Mouse (Mus musculus) gastrocnemius, adult 18-20 months (tissue): ENCODE data around the gene Utp11. TPM values are rescaled to one million over a fixed set of nuclear protein-coding genes. Genes with fewer than 3 reads are reported as not detected.
A peak's percentile ranks its signal among the peaks of the same experiment; 100 is the strongest.

Experiments
- DNase-seq: peaks from one replicate; pipeline ENCODE4 v3.0.0; 2021; ENCODE audit warnings: low spot score
- total RNA-seq, 2 experiments: library from RNA; stranded (reverse); gene quantifications; 2 replicates each; pipeline ENCODE4 v1.2.3; 2021

The Utp11 gene
- total RNA-seq, 2 experiments from 2014 or later = 18.4 to 22.7 TPM

- DNase-seq = no peak
Observed at GRCm38 (mm10) chr4:124672347-124673320, 20.8 kb downstream of the Utp11 start.

DNA sequence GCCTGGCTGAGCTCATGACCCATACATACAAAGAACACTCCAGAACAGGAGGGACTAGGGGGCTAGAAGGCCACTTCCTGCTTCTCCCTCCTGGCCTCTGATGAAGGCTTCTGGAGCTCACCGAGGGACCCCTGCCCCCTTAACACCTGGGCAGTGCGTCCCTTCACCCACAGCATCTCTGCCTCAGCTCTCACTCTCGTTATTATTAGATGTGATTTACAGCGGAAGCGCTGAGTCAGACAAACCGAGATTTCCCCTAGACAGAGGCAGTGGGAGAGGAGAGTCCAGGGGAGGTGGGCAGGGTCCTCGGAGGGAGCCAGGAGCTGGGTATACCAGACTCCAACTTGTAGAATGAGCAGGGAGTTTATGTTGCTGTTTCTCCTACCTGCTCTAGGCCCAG lies 21.8 kb downstream of the Utp11 start:
- DNase-seq = no peak

- no peak for DNase-seq
Observed at GRCm38 (mm10) chr4:124670232-124670631, 23.2 kb downstream of the Utp11 start.

GRCm38 (mm10) chr4:124668078-124668477 lies 25.3 kb downstream of the Utp11 start:
- DNase-seq = no peak

GRCm38 (mm10) chr4:124667476-124668033 lies 25.8 kb downstream of the Utp11 start:
- no peak for DNase-seq

DNA sequence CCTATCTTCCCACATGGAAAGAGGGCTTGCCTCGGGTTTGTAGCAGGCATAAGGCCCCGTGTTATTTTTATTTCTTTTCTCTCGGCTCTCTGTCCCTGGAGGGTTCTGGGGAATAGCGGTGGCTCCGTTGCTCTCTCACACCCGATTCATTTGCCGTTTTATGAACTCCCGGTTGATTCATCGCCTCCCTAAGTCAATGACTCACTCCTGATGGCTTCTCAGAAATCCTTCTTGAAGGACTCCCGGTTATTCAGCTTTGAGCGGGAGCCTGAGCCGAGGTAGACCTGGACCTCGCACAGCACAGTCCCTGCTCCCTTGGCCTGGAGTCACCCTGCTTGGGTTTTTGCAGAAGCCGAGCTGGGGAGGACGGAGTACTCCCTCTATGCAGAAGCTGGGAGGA lies 28.8 kb downstream of the Utp11 start:
- no peak for DNase-seq

DNA sequence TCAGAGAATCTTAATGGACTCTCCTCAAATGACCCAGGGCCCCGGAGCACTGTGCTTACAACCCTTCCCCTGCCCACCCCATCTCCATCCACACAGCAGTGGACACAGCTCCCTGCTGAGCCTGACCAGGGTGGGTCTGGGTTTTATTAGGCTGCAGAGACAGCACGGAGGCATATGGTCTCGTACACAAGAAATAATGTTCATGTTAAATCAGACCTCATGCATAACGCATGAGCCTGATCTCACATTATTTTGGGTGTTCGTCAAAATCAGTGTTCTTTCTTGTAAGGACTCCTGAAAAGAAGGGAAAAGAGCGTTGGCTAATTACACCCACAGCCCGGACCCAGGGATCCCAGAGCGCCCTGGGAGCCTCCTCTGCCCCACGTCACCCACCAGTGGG lies 29.2 kb downstream of the Utp11 start:
- no peak for DNase-seq

DNA sequence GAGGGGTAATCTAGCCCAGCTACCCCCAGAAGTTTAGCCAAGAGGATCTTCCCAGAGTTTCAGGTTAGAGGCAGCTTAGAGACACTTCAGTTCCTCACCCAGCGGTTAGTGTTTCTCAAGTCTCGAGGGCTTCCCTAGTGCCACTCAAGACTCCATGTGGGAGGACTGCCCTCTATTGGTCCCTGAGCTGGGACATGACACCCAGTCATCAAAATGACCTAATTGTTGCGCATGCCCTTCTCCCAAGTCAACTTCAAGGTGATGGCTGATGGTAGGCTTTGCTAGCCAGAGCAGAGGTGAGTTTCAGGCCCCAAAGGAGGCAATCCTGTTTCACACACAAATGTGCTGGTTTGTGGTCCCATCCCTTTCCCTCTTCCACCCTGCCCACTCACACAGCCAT lies 30.4 kb downstream of the Utp11 start:
- no peak for DNase-seq

- DNase-seq = no peak
Observed at GRCm38 (mm10) chr4:124660603-124661002, 32.8 kb downstream of the Utp11 start.

GRCm38 (mm10) chr4:124659251-124660217 lies 33.9 kb downstream of the Utp11 start:
- DNase-seq = no peak

GRCm38 (mm10) chr4:124658412-124658851 lies 35.0 kb downstream of the Utp11 start:
- no peak for DNase-seq

DNA sequence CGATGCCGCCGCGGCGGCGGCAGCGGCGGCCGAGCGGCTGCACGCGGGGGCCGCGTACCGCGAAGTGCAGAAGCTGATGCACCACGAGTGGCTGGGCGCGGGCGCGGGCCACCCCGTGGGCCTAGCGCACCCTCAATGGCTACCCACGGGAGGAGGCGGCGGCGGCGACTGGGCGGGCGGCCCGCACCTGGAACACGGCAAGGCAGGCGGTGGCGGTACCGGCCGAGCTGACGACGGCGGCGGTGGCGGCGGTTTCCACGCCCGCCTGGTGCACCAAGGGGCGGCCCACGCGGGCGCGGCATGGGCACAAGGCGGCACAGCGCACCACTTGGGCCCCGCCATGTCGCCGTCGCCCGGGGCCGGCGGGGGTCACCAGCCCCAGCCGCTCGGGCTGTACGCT lies 35.6 kb downstream of the Utp11 start:
- no peak for DNase-seq

GRCm38 (mm10) chr4:124656854-124657650 lies 36.3 kb downstream of the Utp11 start:
- DNase-seq = peak; percentile 73

- DNase-seq = no peak
Observed at GRCm38 (mm10) chr4:124656518-124656853, 36.9 kb downstream of the Utp11 start, which contains the start of gene Pou3f1. Pou3f1 (plus strand) TSS chr4:124656807.

DNA sequence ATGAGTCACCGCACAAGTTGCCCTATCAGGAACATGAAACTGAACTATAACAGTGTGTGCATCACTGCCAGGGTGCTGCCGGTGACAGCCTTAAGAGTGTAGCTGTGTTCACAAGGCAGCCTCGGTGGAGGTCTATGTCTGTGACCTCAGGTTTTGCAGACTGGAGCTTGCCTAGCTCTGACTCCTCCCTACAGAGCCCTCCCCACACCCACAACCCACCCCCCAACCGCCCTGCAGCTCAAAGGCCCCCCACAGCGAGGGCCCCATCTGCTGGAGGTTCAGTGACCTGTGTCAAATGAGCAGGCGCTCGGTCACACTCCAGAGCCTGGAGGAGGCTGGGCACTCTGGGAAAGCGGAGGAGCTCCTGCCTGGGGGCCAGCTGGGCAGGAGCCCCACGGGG lies 40.5 kb downstream of the Utp11 start:
- DNase-seq = no peak

GRCm38 (mm10) chr4:124647909-124648308 lies 45.5 kb downstream of the Utp11 start:
- no peak for DNase-seq

DNA sequence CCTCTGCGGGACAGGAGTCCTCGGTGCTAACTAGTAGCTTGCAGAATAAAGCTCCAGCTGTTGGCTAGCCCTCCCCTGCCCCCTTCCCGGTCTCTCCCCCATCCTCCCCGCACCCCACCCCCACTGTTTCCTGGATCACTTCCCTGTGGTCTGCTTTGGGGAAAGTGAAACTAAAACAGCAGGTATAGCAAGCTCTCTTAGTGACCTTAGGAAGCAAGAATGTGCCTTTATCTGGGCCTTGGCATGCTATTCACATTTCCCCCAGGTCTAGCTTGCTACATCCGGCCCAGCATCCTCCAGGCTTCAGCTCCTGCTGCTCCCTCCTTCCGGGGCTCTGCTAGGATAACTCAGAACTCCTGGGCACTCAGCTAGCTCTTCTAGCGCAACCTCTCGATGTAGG lies 46.8 kb downstream of the Utp11 start:
- DNase-seq = no peak

DNA sequence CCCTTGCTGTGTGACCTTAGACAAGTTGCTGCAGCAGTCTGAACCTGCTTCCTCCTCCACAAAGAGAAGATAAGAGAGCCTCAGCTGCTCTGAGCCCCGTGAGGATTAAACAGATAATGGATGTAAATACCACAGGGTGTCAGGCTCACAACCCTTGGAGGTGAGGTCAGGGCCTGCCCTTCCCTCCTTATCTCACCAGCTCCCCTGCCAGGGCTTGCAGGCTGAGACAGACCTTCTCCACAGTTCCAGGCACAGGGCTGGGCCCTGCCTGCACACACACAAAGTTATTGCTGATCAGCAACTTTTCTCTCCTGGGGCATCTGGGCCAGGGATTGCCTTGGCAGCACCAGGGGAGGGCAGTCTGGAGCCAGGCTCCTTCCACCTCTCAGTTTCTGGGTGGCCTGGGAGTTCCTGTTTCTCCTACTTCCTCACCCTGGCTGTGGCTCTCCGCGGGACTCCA lies 48.4 kb downstream of the Utp11 start:
- DNase-seq = no peak

DNA sequence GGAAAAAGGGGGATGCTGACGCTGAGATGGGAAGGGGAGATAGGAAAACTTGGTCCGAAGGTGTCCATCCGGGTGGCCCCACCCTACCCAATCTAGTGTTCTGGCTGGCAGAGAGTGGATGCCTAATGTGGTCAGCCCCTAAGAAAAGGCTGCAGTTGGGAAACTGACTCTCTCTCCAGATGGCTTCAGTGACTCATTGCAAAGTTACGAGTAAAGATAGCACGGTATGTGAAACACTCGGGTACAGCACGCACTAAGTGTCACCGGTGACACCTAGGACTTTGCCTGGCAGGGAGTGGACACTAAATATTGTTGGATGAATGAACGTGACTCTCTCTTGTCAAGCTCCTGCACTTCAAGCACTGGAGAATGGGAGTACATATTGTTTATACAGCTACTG lies 49.5 kb downstream of the Utp11 start:
- DNase-seq = no peak

DNA sequence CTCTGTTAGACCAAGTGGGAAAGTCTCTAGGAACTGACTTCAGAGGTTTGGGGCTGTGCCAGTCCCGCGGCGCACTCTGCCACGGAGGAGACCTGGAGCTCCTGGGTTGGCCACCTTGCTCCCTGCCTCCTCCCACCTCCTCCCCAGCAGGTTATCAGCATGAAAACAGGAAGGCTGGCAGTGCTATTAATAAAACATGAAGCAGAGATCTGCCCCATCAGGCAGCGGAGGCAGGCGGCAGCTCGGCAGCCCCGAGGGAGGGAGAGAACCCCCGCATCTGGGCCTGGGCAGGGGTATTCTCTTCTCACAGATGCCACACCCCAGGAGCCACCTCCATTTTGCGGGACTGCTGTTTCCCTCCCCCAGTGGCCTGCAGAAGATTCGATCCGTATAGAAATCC lies 53.7 kb downstream of the Utp11 start:
- DNase-seq = no peak

- DNase-seq = no peak
Observed at GRCm38 (mm10) chr4:124633281-124633680, 60.1 kb downstream of the Utp11 start.
